ENCODE assay signal across 11 mouse cellular contexts in the genomic region with DNA sequence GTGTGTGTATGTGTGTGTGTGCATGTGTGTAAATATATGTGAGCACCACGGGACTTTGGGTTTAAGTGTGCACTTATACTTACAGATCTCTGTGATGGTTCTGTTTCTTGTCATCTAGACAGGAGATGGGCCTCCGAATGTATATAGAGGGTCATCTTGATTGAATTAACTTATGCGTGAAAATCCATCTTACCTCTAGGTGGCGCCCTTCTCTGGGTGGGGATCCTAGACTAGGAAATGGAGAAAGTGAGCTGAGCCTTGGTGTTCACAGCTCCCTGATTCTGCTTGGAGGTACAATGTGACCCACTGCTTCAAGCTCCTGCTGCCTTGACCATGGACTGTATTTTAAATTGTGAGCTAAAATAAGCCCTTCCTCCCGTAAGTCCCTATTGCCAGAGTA. TPM values are rescaled to one million over a fixed set of nuclear protein-coding genes. Genes with fewer than 3 reads are reported as not detected.
DNase-seq lines count a peak whose midpoint lies in the region; ATAC-seq and TF ChIP-seq lines count a peak whose summit lies in the region.
"Had no signal": no experiment of that assay in that cellular context is flagged by ENCODE, and none has a peak within 500 bp of the region (broad histone marks: within the 10 kb centered on the region; RNA-seq: fewer than 3 reads in every experiment).

No protein-coding gene starts in this region.

- TF ChIP-seq CTCF in heart, postnatal 0 days (IDR thresholded peaks at IDR 0.05; ENCODE audit: low read depth) = peak; percentile 24; the same call in 1 of the 2 replicates
- peak; percentile 48 for TF ChIP-seq CTCF in stomach, postnatal 0 days (IDR thresholded peaks at IDR 0.05; ENCODE audit: low read depth)

- no peaks in the 10 kb centered on the region for H3K27me3 ChIP-seq in heart, postnatal 0 days (ENCODE audit: control insufficient read depth, insufficient read depth, low read length)
- H3K27me3 ChIP-seq in stomach, postnatal 0 days (ENCODE audit: control insufficient read depth, insufficient read depth, low read length) = no peaks in the 10 kb centered on the region

- H3K9me3 ChIP-seq in heart, postnatal 0 days (replicated peaks; ENCODE audit: control insufficient read depth, low read length) = no peaks in the 10 kb centered on the region
- no peaks in the 10 kb centered on the region for H3K9me3 ChIP-seq in stomach, postnatal 0 days (ENCODE audit: control insufficient read depth, low read length)
- H3K9me3 ChIP-seq: heart, embryonic 10.5 days had no signal

- no peaks in the 10 kb centered on the region for H3K36me3 ChIP-seq in heart, postnatal 0 days (replicated peaks; ENCODE audit: control insufficient read depth, insufficient read depth, low read length)
- H3K36me3 ChIP-seq in stomach, postnatal 0 days (ENCODE audit: control insufficient read depth, insufficient read depth, low read length) = no peaks in the 10 kb centered on the region
- H3K36me3 ChIP-seq: heart, embryonic 10.5 days had no signal

- ATAC-seq in heart, postnatal 0 days (ENCODE audit: insufficient read depth, low read depth) = no peak
- no peak for ATAC-seq in stomach, postnatal 0 days (ENCODE audit: low FRiP score, low TSS enrichment)
- ATAC-seq: hindbrain, embryonic 16.5 days had no signal

- H3K27ac ChIP-seq in heart, postnatal 0 days (ENCODE audit: low read depth) = no peak overlapping the region
- H3K27ac ChIP-seq in stomach, postnatal 0 days (replicated peaks) = no peak overlapping the region
- H3K27ac ChIP-seq: heart, embryonic 10.5 days had no signal

- H3K9ac ChIP-seq in heart, postnatal 0 days (replicated peaks; ENCODE audit: low read depth, low read length) = no peak overlapping the region
- H3K9ac ChIP-seq in stomach, postnatal 0 days (ENCODE audit: low read length) = no peak overlapping the region

- no peak for DNase-seq in heart, postnatal 0 days (ENCODE audit: low spot score)
- DNase-seq in heart, postnatal 25 days (ENCODE audit: low spot score) = no peak
- DNase-seq in thymus, postnatal 25 days = peak; percentile 1
- DNase-seq in thymus, adult 18-20 months = no peak
- peak; percentile 22 for DNase-seq in brain, adult 2 months (ENCODE audit: low read depth, low spot score)
- no peak for DNase-seq in stomach, postnatal 0 days (ENCODE audit: low spot score)
- no peak for DNase-seq in kidney, postnatal 25 days
- DNase-seq in cerebellum, adult 9-11 months = no peak

- no peak overlapping the region for H3K4me2 ChIP-seq in heart, postnatal 0 days (ENCODE audit: low read depth, low read length)
- H3K4me2 ChIP-seq in stomach, postnatal 0 days (replicated peaks; ENCODE audit: low read depth) = no peak overlapping the region

- no peak overlapping the region for H3K4me3 ChIP-seq in heart, postnatal 0 days (ENCODE audit: low read depth, low read length)
- H3K4me3 ChIP-seq in stomach, postnatal 0 days (ENCODE audit: low read depth, low read length) = no peak overlapping the region
- H3K4me3 ChIP-seq: heart, embryonic 10.5 days had no signal

- intact Hi-C loops in heart, postnatal 25 days (cut with DNase I) = no loop called here

- WGBS in heart, postnatal 0 days = 57% methylated on average over 5 of the region's 5 CpGs
- WGBS in stomach, postnatal 0 days = 68% methylated on average over 5 of the region's 5 CpGs

- no peaks in the 10 kb centered on the region for H3K4me1 ChIP-seq in heart, postnatal 0 days (ENCODE audit: control insufficient read depth, insufficient read depth)
- H3K4me1 ChIP-seq in stomach, postnatal 0 days (replicated peaks; ENCODE audit: control insufficient read depth, insufficient read depth) = no peaks in the 10 kb centered on the region
- H3K4me1 ChIP-seq: heart, embryonic 10.5 days had no signal

- no peak for TF ChIP-seq EP300 in heart, postnatal 0 days (IDR thresholded peaks at IDR 0.05; ENCODE audit: low read depth)
- no peak for TF ChIP-seq EP300 in stomach, postnatal 0 days (optimal IDR thresholded peaks at IDR 0.05)

RNA-seq across cellular contexts. Expression of gene Iqsec3, which starts 34.8 kb away (rescaled TPM):
- not detected in 2 replicates for total RNA-seq in heart, postnatal 0 days (2014; rRNA removed; ENCODE audit: low replicate concordance)
- 0.03 and 0.04 TPM in 2 replicates for polyA plus RNA-seq in heart, postnatal 0 days (2015; fragmentation: Nextera tagmentation; extraction: Ambion mirVana)
- under 1 TPM; 0.39 to 0.61 TPM for total RNA-seq in heart, postnatal 25 days (2021)
- 0.12 and 0.19 TPM in 2 replicates for polyA plus RNA-seq in stomach, postnatal 0 days (2015; fragmentation: Nextera tagmentation; extraction: Ambion mirVana)
- total RNA-seq: megakaryocyte progenitor cell, adult 5-6 weeks had no signal

Comparison
In these comparisons a context has a peak if more than half of its experiments do, and no peak if none do; other contexts are left out.
1. DNase-seq: peak in thymus, postnatal 25 days (single experiment) and brain, adult 2 months (single experiment); none in heart, postnatal 0 days (single experiment), heart, postnatal 25 days (single experiment), thymus, adult 18-20 months (0 of 2), stomach, postnatal 0 days (single experiment), kidney, postnatal 25 days (0 of 2) and cerebellum, adult 9-11 months (single experiment).